Mouse (Mus musculus): ENCODE results near the gene Tsr3.

Tsr3 gene

DNA sequence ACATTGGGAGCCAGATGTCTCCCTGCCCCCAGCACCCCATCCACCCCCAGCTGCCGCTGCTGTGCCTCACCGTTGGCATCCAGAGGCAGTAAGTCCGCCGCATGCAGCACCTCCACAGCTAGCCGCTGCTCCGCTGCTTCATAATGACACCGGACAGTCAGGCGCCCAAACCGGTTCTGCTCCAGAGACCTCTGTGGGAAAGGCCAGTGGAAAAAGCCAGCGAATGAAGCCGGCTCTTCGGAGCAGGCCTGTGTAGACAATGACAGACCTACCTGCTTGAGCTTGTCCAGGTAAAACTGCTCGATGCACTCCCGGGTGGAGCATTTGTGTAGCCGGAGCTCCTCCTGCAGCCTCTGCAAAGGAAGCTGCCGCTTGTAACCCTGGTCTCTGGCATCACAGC lies 4.3 kb downstream of the Tsr3 start:
- DNase-seq, result no peak

- DNase-seq, result no peak
These were observed 8.2 kb downstream of the Tsr3 start for GRCm38 (mm10) chr17:25248033-25248750.

DNA sequence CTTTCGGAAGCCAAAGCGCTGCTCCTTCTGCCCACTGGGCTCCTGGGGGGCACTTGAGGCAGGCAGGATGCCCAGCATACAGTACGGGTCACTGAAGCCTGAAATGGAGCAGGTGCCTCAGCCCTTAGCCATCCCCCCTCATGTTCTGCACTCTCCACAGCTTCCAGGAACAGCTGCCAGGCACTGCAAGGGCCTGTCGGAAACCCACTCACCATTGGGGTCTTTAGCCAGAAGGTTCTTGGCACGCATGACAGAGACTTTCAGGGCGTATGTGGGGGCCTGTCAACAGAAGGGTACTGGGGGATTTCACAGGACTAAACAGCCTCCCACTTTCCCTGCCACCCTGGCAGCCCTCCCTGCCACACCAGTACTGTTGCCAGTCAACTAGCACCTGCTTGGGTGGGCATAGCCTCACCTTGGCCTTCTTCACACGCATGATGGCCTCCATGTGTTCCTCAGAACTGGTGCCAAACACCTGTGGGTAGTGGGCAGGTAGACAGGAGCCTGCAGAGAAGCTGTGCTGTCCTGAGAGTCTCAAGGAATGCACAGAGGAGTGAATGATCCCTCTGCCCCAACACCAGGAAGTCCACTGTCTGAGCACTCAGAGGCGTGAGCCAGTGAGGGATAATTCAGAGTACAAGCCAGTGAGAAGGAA lies 10.3 kb downstream of the Tsr3 start:
- DNase-seq, result no peak

DNA sequence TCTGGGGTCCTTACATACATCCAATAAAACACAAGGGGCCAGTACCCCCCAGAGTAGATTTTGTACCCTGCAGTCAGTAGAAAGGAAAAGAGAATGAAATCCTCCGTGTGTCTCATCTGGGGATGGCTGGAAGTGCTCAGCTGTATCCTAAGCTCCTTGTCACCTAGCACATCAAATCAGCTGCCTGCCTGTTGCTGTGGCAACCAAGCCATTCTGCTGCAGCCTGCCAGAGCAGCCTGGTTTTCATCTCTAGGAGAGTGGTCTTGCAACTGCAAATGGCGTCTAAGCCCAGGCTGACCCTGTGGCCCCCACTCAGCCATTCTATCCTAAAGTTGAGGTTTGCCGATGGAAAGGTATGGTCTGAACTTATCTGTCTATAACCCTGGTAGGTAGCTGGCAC lies 12.7 kb downstream of the Tsr3 start:
- no peak for DNase-seq

GRCm38 (mm10) chr17:25253760-25254159 lies 13.8 kb downstream of the Tsr3 start:
- no peak for DNase-seq

DNA sequence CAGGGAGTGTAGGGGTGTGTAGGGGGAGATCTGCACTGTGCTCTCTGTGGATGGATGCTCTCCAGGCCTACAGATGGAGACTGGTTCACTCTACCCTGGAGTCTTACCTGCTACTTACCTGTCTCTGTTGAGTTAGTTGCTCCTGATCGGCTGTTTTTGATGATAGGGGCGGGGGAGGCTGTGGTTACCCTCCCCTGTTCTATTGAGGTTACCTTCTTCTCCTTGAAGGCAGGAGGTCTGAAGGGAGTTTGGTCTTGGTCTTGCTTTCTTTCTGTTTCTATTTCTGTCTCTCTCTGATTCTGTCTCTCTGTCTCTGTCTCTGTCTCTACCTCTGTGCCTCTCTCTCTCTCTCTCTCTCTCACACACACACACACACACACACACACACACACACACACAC lies 15.1 kb downstream of the Tsr3 start:
- DNase-seq, result no peak

GRCm38 (mm10) chr17:25256140-25256754 lies 16.3 kb downstream of the Tsr3 start, which contains the start of gene Baiap3:
Baiap3 (minus strand) TSS chr17:25256364.
- DNase-seq, result no peak

GRCm38 (mm10) chr17:25257804-25258261 lies 17.9 kb downstream of the Tsr3 start:
- no peak for DNase-seq

GRCm38 (mm10) chr17:25264453-25264852 lies 24.5 kb downstream of the Tsr3 start:
- peak; percentile 32 for DNase-seq

GRCm38 (mm10) chr17:25270795-25271335 lies 30.9 kb downstream of the Tsr3 start:
- no peak for DNase-seq

DNA sequence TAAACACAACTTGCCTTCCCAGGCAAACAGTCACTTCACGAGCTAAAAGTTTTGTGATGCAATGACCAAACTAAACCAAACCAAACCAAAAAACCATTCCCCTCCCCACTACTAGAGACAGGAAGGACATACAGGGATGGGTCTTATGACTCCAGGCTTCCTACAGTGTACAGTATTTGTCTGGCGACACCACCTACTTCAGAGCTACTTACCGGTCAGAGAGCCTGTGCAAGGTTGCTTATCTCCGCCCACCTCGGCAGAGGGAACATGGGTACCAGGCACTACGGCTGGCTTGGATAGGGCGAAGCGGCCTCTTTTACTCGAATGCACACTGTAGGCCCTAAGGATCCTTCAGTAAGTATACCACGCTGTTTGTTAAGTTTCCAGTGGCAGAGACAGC lies 32.4 kb downstream of the Tsr3 start:
- DNase-seq, result no peak

- DNase-seq, result peak; percentile 92
These were observed 33.2 kb downstream of the Tsr3 start for GRCm38 (mm10) chr17:25272951-25273705.

GRCm38 (mm10) chr17:25273706-25274501 lies 33.9 kb downstream of the Tsr3 start:
- peak; percentile 95 for DNase-seq

- no peak for DNase-seq
These were observed 34.8 kb downstream of the Tsr3 start, which contains the start of gene Ube2i for GRCm38 (mm10) chr17:25274571-25275346. Ube2i (minus strand) TSS chr17:25274622.

DNA sequence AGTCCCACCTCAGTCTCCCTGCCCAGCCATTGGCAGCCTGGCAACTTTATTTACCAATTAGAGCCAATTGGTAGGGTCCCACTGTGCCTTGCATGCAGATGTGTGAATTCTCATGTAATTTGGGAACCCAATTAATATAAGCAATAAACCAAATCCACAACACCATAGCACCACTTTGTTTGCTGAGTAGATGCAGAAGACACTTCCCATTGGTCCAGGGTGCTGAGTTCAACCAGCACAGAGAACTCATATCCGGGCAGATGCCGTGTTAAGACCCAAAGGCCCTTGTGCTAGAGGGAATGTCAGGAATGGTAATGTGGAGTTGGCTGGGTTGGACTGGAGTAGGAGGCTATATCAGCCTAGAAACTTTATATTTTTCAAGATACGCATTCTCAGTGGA lies 35.9 kb downstream of the Tsr3 start:
- DNase-seq, result no peak

GRCm38 (mm10) chr17:25282133-25282532 lies 42.2 kb downstream of the Tsr3 start:
- no peak for DNase-seq

GRCm38 (mm10) chr17:25285033-25285432 lies 45.1 kb downstream of the Tsr3 start:
- peak; percentile 82 for DNase-seq

GRCm38 (mm10) chr17:25288842-25289241 lies 48.9 kb downstream of the Tsr3 start:
- no peak for DNase-seq

- no peak for DNase-seq
These were observed 50.4 kb downstream of the Tsr3 start for GRCm38 (mm10) chr17:25290411-25290810.

All from cerebellum, adult 9-11 months (tissue).